Mouse (Mus musculus) small intestine, adult 10 weeks (tissue): ENCODE measurements around the gene Gm49378. TPM values are rescaled to one million over a fixed set of nuclear protein-coding genes. Genes with fewer than 3 reads are reported as not detected.

ENCODE experiments used
- polyA plus RNA-seq: library from polyadenylated mRNA; stranded (reverse); fragments of 350-450 nt; fragmentation: Illumina TruSeq; extraction: RNeasy Lipid Tissue Mini Kit (QIAGEN cat#74804); gene quantifications from one replicate; pipeline ENCODE4 v1.2.3, GENCODE M21; 2014; ENCODE audit warnings: low replicate concordance

The Gm49378 gene
- 0.89 TPM for polyA plus RNA-seq

DNA sequence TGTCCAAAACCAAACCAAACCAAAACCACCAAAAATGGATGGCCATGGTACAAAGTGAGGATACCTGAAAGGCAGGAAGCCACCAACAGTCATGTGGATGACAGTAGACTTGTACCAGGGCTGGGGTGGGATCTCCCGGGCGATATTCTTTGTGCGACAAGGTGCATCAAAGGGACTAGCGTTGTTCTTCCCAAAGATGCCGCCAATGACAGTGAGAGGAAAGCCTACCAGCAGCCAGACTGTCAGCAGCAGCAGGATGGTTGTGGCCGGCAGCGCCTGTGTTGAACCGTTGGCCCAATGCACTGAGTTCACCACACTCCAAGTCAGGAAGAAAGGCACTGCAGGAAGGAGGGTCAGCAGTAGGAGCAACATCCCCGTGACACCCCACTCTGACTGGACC lies at the start of gene Gm49378:
TSS of gene Gm49378 (minus strand) at position 101 of the 400 bp plus-strand sequence.

DNA sequence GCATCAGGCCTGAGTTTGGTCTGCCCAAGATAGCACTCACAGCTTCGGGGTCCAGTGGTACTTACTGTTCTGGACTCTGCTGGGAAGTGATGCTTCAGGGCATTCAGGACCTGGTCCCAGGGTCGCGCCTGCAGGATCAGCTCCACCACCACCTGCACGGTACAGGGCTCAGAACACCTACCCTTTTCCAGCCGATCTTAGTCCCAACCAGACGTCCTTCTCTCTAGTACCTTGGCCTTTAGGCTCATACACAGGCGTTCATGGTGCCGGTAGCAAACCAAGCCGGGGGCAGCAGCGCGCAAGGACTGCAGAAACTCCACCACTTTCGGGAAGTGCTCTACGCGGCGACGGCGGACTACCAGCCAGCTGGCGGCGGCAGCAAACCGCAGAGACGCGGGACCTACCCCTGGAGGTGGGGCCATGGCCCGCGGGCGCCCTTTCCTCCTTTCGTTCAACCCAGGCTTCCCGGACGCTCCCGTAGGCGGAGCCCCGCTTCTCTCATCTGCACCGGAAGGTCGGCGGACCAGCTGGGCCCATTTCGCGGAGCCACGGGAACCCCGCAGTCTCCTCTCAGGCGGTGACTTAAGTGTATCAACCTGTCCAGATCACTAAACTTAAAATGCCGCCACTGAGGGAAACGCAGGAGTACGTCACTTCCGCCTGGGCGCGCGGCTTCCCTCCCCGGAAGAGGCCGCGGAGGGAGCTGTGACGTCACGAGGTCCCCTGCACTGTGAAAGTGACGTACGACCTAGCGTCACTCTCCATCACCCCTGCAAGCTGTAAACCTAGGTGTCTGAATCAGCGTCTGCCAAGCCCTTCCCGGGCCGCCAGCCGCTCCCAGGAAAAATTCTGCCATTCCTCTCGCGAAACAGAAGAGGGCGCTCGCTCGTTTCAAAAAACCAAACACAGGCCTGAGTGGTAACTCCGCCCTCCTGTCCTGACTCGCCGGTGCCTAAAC lies 43.7 kb upstream of the Gm49378 start, which contains the start of gene Tinf2:
TSS of gene Tinf2 (minus strand) at position 661 of the 958 bp plus-strand sequence.

DNA sequence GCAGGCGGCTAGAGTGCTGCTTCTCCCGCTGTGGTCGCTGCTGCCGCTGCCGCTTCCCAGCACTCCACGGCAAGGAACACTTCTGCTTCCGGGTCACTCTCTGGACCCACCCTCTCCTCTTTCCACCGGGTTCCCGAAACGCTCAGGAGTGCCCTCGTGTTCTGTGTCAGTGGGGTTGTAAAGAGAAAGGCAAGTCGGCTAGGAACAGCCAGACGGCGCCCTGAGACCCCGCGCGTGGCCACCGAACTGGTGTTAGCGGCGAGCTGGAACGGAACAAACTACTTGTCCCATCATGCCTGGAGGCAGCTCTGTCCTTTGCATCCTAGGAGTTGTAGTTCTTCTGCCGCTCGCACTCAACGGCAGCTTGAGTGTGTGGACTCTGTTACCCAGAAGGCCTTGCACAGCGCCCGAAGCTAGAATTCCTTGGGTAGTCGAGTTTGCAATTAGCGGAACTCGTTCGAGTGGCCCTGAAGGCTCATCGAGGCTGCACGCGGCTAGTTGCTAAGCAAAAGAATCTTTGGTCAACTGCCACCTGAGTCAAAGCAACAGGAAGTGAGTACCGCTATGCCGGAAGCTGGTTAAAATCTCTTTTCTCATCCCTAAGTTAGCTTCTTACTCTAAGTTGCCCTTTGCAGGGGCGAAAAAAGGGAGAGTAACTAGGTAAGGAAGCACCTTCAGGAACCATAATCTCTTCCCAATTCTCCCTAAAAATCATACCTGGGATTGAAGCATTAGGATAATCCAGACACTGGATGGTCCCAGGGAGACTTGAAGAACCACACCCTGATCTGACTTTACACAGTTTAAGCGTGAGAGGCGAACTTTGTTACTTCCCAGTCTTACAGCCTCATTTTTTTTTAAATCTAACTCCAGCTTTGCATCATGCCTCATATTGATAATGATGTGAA lies 34.4 kb upstream of the Gm49378 start, which contains the start of the genes Gmpr2 and Nedd8:
TSS of gene Gmpr2 (plus strand) at position 109 of the 908 bp plus-strand sequence.
TSS of gene Nedd8 (minus strand) at position 292 of the 908 bp plus-strand sequence.

DNA sequence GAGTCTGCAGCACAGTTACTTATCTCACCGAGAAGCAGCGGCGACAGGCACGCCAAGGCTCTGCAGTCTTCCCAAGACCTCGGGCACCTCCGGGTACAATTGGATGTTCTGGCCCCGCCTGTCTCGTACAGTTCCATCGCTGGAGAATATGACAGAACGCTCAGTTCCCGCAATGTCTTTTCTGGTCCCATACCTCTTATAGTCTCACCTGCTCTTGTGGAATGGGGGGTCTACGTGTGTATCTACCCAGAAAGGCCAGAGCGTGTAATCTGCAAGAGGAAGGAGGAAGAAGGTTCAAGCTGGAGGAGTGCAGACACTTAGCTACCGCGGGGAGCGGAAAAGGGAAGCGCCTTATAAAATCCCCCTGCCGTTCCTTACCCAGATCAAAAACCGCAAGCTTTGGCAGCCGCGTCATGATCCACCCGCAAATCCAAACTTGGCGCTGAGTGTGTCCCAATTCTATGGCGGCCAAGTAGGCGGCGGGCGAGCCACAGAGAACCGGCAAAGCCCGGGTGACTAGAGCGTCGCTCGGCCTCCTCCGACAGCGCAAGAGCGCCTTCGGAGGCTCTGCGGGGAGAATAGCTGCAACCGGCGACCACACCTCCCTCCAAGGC lies 22.4 kb upstream of the Gm49378 start, which contains the start of gene Mdp1:
TSS of gene Mdp1 (minus strand) at position 549 of the 614 bp plus-strand sequence.

DNA sequence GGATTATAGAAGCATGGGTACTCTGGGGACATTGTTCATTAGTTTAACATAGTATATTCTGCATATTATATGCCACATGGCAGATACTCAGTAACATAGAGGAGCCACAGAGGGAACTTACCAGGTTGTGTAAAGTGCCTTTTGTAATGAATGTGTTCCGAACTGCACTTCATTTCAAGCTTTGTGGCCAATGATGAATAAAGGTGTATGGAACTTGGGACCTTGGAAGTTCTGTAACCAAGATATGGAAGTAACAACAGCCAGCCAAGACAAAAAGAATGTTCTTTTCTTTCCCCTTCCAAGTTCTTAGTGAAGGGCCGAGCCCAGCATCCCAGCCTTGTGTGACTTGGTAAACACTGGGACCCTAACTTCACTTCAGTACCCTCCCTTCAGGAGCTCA lies 12.2 kb upstream of the Gm49378 start, which contains the start of gene Tssk4:
TSS of gene Tssk4 (plus strand) at position 301 of the 400 bp plus-strand sequence.

DNA sequence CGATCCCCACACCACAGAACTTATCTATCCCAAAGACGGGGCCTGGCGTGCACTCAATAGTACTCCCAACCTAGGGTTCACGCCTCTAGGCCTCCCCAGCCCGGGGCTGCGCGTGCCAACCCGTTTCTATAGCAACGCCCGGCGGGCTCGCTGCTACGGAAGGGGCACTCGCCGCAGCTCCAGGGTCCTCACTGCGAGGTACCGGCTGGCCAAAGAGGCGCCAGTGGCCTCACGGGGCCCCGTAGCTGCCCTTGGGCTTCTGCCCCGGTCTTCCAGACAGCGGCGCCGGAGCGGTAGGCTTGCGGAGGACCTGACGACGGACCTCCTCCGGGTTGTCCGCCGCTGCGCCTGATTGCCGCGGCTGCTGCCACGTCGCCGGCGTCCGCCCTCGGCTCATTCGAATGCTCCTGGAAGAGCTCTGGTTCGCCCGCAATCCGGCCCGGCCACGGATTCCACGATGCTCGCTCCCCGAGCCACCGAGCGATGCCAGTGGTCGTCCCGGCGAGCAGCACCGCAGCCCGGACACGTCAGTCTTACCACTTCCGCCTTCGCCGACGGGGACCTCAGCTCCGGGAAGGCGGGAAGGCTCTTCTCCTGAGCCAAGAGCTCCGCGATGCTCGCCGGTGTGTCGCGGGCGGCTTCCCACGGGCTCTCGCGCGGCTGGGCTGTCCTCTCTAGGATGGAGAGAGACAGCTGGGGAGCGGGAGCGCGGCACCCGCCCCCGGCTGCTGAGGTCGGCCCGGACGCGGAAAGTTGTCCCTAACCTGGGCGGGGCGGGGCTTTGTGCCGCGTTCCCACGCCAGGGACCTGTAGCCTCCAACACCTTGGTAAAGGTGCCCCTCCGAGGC lies 5.6 kb upstream of the Gm49378 start, which contains the start of gene Tm9sf1:
TSS of gene Tm9sf1 (minus strand) at position 747 of the 848 bp plus-strand sequence.

DNA sequence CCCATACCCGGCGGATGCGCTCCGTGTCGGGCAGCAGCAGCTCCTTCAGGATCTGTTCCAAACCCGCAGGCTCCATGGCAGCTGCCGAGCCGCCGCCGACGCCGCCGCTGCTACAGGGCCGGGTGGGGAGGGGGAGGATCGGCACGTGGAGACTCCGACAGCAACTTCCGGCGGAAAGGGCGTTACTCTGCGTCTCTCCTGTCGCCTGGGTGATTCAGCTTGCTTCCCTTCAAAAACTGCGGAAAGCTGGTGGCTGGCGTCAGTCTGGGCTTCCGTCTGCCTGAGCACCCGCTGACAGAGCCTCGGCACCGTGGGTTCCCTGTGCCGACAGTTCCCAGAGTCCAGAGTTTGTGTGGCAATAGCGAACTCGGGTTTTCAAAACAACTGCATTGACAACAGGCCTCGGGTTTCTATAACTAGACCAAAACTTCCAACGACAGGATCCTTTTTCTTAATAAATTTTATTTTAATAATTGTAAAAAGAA lies 2.1 kb downstream of the Gm49378 start, which contains the start of gene Ipo4:
TSS of gene Ipo4 (minus strand) at position 435 of the 485 bp plus-strand sequence.

DNA sequence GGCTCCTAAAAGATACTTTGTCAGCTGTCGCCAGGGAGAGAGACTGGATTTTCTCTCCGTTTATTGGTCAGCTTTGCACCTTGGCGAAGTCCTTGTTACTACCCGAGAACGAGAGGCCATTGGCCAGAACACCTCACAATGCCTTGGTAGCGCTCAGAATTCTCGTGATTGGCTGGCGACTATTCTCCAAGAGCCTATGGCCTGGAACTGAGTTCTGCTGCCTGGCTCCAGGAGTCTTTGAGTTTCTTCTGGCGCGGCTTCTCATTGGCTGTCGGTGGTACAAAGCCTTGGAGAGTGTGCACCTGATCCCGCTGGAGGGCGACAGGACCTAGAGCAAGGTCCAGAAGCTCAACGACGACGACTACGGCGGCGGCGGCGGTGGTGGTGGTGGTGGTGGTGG lies 19.9 kb downstream of the Gm49378 start, which contains the start of gene Rec8:
TSS of gene Rec8 (plus strand) at position 216 of the 400 bp plus-strand sequence.

DNA sequence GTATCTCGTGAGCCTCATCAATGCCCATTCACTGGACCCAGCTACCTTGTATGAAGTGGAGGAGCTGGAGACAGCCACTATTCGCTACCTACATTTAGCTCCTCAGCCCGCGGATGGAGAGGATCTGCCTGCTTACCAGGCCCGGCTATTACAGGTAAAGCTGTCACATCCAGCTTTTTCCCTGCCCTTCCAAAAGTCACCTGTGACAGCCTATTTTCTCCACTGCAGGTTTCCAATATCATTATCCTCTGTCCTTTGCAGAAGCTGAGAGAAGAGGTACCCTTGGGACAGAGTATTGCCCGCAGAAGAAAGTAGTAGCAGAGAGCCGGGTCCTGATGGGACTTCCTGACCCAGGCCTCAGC lies 34.4 kb downstream of the Gm49378 start, which contains the start of gene Irf9:
TSS of gene Irf9 (plus strand) at position 301 of the 362 bp plus-strand sequence.

DNA sequence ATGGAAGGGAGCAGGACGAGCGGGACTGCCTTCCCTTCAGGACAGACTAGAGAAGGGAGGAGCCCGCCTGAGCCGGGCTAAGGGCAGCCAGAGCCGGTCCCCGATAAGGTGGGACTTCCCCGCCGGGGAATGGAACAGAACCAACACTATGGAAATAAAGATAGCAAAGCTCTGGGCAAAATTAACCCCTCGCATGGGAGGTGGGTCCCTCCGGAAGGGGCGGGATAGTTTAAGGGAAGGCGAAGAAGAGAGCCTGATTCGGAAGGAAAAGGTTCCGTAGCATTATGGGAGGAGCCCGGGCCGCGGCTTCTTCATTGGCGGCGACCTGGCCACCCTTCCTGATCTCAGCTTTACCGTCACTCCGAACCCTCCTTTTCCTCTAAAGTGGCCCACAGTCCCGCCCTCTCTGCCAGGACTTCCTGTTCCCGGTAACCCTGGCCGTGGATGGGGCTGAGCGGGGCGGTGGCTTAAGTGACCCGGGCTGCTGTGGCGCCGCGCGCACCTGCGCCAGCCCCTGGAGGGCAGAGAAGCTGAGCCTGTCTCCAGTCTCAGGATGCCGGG lies 46.3 kb downstream of the Gm49378 start, which contains the start of gene Rnf31:
TSS of gene Rnf31 (plus strand) at position 378 of the 561 bp plus-strand sequence.

DNA sequence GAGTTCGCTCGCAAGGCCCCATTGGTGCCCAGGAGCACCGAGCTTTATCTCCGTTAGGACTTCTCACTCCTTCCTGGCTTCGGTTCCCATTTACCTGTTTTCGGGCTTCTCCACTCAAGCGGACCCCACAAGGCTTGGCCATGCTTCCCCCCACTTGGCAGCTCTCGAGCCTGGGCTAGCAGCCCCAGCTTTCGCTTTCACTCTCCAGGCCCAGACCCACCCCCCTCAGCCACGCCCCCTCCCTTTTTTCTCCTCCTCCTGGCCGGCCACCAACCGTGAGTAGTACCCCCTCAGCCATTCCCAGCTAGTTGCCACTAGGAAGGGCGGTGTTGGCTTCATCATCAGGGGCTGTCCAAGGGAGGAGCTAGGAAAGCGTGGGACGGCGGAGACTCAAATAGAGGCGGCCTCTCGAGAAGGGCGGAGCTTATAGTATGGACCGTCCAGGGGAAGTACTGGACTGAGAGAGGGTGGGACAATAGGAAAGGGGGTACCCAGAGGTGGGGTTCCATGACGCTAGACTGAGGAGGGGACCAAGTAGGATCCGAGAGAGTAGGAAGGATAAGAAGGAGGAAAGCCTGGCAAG lies 46.9 kb downstream of the Gm49378 start, which contains the start of gene Psme2:
TSS of gene Psme2 (minus strand) at position 366 of the 583 bp plus-strand sequence.

DNA sequence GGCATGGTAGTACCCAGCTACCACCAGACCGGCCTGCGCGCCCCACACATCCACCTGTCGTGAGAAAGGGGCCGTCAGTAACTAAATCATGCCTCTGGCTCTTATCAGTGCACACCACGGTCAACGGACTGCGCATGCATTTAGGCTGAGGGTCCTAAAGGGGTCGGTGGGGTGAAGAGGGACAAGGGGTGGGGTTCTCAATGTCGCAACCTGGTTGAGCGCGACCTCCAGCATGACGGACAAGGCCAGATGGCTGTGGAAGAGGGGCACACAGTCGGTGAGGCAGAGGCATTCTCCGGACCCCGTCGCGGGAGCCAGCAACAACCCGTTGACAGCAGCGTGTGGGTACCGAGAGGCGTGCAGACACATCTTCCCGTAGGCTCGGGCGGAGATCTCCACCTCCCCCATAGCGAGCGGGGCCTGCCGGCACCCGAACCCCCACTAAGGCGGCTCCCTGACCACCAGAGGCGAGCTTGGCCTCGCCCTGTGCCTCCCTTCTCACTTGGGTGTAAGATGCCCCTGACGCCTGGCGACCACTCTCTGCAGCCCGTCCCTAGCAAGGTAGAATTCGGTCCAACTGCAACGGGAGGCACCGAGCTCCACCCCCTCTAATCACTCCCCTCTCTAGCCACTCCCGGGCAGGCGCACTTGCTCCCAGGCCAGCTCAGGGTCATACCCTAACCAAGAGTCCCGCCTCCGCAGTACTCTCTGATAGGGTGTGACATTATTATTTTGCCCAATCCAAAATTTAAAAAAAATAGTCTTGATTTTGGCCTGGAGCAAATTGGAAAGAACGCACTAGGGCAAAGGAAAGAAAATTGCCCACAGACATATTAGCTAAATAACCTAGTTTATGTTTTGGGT lies 52.8 kb downstream of the Gm49378 start, which contains the start of gene Emc9:
TSS of gene Emc9 (minus strand) at position 601 of the 864 bp plus-strand sequence.

Other genes starting within 250 kb of the Gm49378 start
- gene Dhrs4, start 159.1 kb downstream of the Gm49378 start, polyA plus RNA-seq = 120 TPM
- not detected for gene Carmil3, start 147.2 kb downstream of the Gm49378 start, polyA plus RNA-seq
- not detected for gene Cpne6, start 127.5 kb downstream of the Gm49378 start, polyA plus RNA-seq
- gene Nrl, start 112.9 kb downstream of the Gm49378 start, polyA plus RNA-seq = not detected
- 3.2 TPM for gene Pck2, start 97.6 kb downstream of the Gm49378 start, polyA plus RNA-seq
- 15.6 TPM for gene Dcaf11, start 77.9 kb downstream of the Gm49378 start, polyA plus RNA-seq
- not detected for gene A730061H03Rik, start 77.5 kb downstream of the Gm49378 start, polyA plus RNA-seq
- not detected for gene Fitm1, start 62.3 kb downstream of the Gm49378 start, polyA plus RNA-seq
- gene Psme1, start 59.8 kb downstream of the Gm49378 start, polyA plus RNA-seq = 223 TPM
- gene Emc9, start 52.6 kb downstream of the Gm49378 start, polyA plus RNA-seq = 10.6 TPM
- gene Psme2, start 46.8 kb downstream of the Gm49378 start, polyA plus RNA-seq = 276 TPM
- 4.8 TPM for gene Rnf31, start 46.2 kb downstream of the Gm49378 start, polyA plus RNA-seq
- gene Irf9, start 34.3 kb downstream of the Gm49378 start, polyA plus RNA-seq = 60.3 TPM
- gene Rec8, start 19.9 kb downstream of the Gm49378 start, polyA plus RNA-seq = 2.0 TPM
- gene Ipo4, start 1.9 kb downstream of the Gm49378 start, polyA plus RNA-seq = 1.1 TPM
- gene Tm9sf1, start 5.9 kb upstream of the Gm49378 start, polyA plus RNA-seq = 46.5 TPM
- gene Tssk4, start 12.3 kb upstream of the Gm49378 start, polyA plus RNA-seq = not detected
- 29.1 TPM for gene Mdp1, start 22.6 kb upstream of the Gm49378 start, polyA plus RNA-seq
- 19.7 TPM for gene Gmpr2, start 34.0 kb upstream of the Gm49378 start, polyA plus RNA-seq
- 16.8 TPM for gene Nedd8, start 34.2 kb upstream of the Gm49378 start, polyA plus RNA-seq
- 15.6 TPM for gene Tinf2, start 43.9 kb upstream of the Gm49378 start, polyA plus RNA-seq
- not detected for gene Tgm1, start 76.0 kb upstream of the Gm49378 start, polyA plus RNA-seq
- 0.33 TPM for gene Rabggta, start 84.4 kb upstream of the Gm49378 start, polyA plus RNA-seq
- 110 TPM for gene Dhrs1, start 107.8 kb upstream of the Gm49378 start, polyA plus RNA-seq
- gene Nop9, start 107.8 kb upstream of the Gm49378 start, polyA plus RNA-seq = 4.2 TPM
- gene Cideb, start 120.6 kb upstream of the Gm49378 start, polyA plus RNA-seq = 9.8 TPM
- gene Ltb4r2, start 123.5 kb upstream of the Gm49378 start, polyA plus RNA-seq = 3.6 TPM
- not detected for gene Ltb4r1, start 128.1 kb upstream of the Gm49378 start, polyA plus RNA-seq
- 0.15 TPM for gene Adcy4, start 146.2 kb upstream of the Gm49378 start, polyA plus RNA-seq
- gene Ripk3, start 151.0 kb upstream of the Gm49378 start, polyA plus RNA-seq = 1.9 TPM
- gene Nfatc4, start 185.2 kb upstream of the Gm49378 start, polyA plus RNA-seq = 0.52 TPM
- 0.15 TPM for gene Nynrin, start 216.1 kb upstream of the Gm49378 start, polyA plus RNA-seq
- gene Cbln3, start 246.5 kb upstream of the Gm49378 start, polyA plus RNA-seq = 0.15 TPM
- 37.8 TPM for gene Khnyn, start 247.1 kb upstream of the Gm49378 start, polyA plus RNA-seq